ENCODE assay signal across 10 mouse cellular contexts in the genomic region with DNA sequence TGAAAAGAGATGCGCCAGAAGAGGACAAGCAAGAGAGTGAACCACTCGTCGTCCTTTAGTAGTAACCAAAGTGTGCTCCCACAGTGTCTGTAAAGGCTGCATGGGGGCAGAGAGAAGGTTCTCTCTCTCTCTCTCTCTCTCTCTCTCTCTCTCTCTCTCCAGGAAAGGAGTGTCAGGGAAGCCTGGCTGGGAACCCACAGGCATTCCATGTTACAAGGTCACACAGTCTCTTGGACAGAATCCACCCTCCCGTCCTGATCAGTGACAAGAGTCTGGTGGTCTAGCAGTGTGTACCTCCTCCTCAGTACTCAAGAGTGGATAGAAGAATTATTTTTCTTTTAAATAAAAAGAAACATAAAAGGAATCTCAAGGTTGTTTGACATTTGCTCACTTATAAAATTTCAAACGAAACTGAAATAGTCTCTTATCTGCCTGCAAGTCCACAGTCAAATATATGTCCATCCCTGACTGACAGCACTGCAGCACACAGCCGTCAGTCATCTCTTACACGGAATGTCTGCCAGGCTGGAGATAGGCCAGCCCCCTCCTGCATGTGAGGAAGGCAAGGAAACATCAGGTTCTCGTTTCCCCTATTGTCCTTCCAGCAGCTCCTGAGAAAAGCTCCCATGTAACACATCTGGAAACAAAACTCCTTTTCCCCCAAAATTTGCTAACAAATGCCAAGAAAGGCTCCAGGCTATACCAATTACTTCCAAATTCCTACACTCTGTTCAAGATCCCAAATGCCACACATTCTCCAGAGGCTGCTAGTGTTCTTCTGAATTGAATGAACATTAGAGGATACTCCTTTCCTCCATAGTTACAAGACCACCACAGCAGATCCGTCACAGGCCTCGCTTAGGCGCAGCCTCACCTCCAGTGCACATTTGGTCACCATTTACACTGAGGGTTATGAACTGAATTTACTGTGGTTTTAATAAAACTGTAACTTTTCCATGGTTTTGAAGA.
DNase-seq lines count a peak whose midpoint lies in the region; ATAC-seq and TF ChIP-seq lines count a peak whose summit lies in the region.
"Had no signal": no experiment of that assay in that cellular context is flagged by ENCODE, and none has a peak within 500 bp of the region (broad histone marks: within the 10 kb centered on the region; RNA-seq: fewer than 3 reads in every experiment).

No protein-coding gene starts in this region.

- no peak overlapping the region for H3K4me3 ChIP-seq in gastrocnemius, adult 2 months
- H3K4me3 ChIP-seq in heart, embryonic 12.5 days, result no peak overlapping the region
- H3K4me3 ChIP-seq in lung, adult 2 months (replicated peaks; ENCODE audit: extremely low read depth, low read depth, low read length), result no peak overlapping the region

- H3K4me1 ChIP-seq in heart, embryonic 12.5 days (replicated peaks), result peaks cover 33% of the 10 kb centered on the region
- H3K4me1 ChIP-seq in lung, adult 2 months (ENCODE audit: control insufficient read depth, insufficient read depth, low read length), result peaks cover 7% of the 10 kb centered on the region

- intact Hi-C loops in gastrocnemius, adult 2 months (cut with DNase I), result no loop called here

- TF ChIP-seq CTCF in gastrocnemius, adult 2 months (IDR thresholded peaks at IDR 0.05), result no peak
- no peak for TF ChIP-seq CTCF in lung, adult 2 months (IDR thresholded peaks at IDR 0.05; ENCODE audit: insufficient read depth, low read length)

- TF ChIP-seq POLR2A in lung, adult 2 months (IDR thresholded peaks at IDR 0.05; ENCODE audit: borderline replicate concordance, extremely low read depth, low read depth, low read length), result no peak

- peak; percentile 55; the same call in 1 of the 2 replicates for ATAC-seq in heart, embryonic 12.5 days (ENCODE audit: insufficient number of reproducible peaks, low FRiP score)

- no peaks in the 10 kb centered on the region for H3K36me3 ChIP-seq in heart, embryonic 12.5 days

- H3K27me3 ChIP-seq in heart, embryonic 12.5 days (replicated peaks), result no peaks in the 10 kb centered on the region

- no peaks in the 10 kb centered on the region for H3K9me3 ChIP-seq in heart, embryonic 12.5 days (replicated peaks)

- H3K9ac ChIP-seq in heart, embryonic 12.5 days, result no peak overlapping the region; the same call in 1 of the 2 replicates

- WGBS in heart, embryonic 12.5 days, result 42% methylated on average over 11 of the region's 11 CpGs
- 53% methylated on average over 11 of the region's 11 CpGs for whole genome bisulfite sequencing in lung, adult 2 months

- peak; percentile 21 for DNase-seq in gastrocnemius, adult 2 months
- DNase-seq in gastrocnemius, adult 8-10 months (ENCODE audit: low spot score in 2 of 2), result no peak
- peak; percentile 8 for DNase-seq in adrenal gland, postnatal 25 days
- DNase-seq in lung, adult 2 months, result peak; percentile 23
- no peak for DNase-seq in MN1 (ENCODE audit: low spot score)
- DNase-seq in ovary, postnatal 36 days (ENCODE audit: low spot score), result no peak
- no peak for DNase-seq in kidney, postnatal 10 days
- DNase-seq: kidney, adult 8-10 months had no signal

- peak overlapping the region; percentile 44 for H3K4me2 ChIP-seq in heart, embryonic 12.5 days

- H3K27ac ChIP-seq in gastrocnemius, adult 2 months, result no peak overlapping the region
- H3K27ac ChIP-seq in heart, embryonic 12.5 days (ENCODE audit: poor library complexity, severe bottlenecking), result peak overlapping the region; percentile 81
- H3K27ac ChIP-seq: macrophage had no signal

Comparison
In these comparisons a context has a peak if more than half of its experiments do, and no peak if none do; other contexts are left out.
1. DNase-seq: peak in gastrocnemius, adult 2 months (single experiment), adrenal gland, postnatal 25 days (single experiment) and lung, adult 2 months (single experiment); none in gastrocnemius, adult 8-10 months (0 of 2), MN1 (single experiment), ovary, postnatal 36 days (single experiment) and kidney, postnatal 10 days (single experiment).